Mouse (Mus musculus) bone marrow, adult 2 months (tissue): Measurements from ENCODE around the gene Nfe2l3.

Source experiments
- CTCF ChIP-seq: fragments of 200-500 bp; IDR thresholded peaks from 2 replicates; pipeline ENCODE4 v1.5.1; 2011; ENCODE audit warnings: low read length, control low read depth; ENCODE audit not compliant: control insufficient read depth, insufficient read depth
- POLR2A ChIP-seq: fragments of 200-500 bp; IDR thresholded peaks from 2 replicates; pipeline ENCODE4 v1.6.1; 2011; ENCODE audit warnings: low read depth, mild to moderate bottlenecking, control low read depth, low read length, borderline replicate concordance; ENCODE audit not compliant: control insufficient read depth

- TF ChIP-seq POLR2A (no peak), CTCF (no peak)
These were observed 39.7 kb downstream of the Nfe2l3 start for GRCm38 (mm10) chr6:51472213-51472612.
